ENCODE assay signal across 27 mouse cellular contexts in the genomic region with DNA sequence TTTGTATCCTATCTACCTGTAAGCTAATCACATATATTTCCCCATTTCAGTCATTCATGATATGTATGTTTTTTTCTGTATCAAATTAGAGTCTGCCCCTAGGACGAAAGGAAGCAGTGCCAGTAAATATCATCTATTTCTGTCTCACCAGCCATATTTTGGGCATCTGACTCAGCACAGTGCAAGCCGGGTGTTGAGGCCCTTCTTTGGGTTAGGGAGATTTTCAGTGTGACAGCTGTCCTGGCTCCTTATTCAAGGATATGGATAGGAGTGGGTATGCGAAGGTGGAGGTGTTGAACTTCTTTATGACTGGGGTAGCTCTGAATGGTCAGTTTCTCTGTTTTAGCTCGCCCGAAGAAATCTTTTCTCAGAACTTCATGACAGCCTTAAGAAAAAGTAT.
DNase-seq lines count a peak whose midpoint lies in the region; TF ChIP-seq lines count a peak whose summit lies in the region.
"Had no signal": no experiment of that assay in that cellular context is flagged by ENCODE, and none has a peak within 500 bp of the region (broad histone marks: within the 10 kb centered on the region; RNA-seq: fewer than 3 reads in every experiment).

No protein-coding gene starts in this region.

- intact Hi-C loops in left cerebral cortex, postnatal 10 days (cut with DNase I) = no loop called here

- H3K27me3 ChIP-seq in myocyte (ENCODE audit: control insufficient read depth, insufficient read depth, insufficient read length) = no peaks in the 10 kb centered on the region
- H3K27me3 ChIP-seq: embryonic facial prominence, embryonic 13.5 days; forebrain, embryonic 15.5 days; heart, embryonic 13.5 days; hindbrain, embryonic 13.5 days; Patski had no signal

- no peak for TF ChIP-seq POLR2A in myocyte (IDR thresholded peaks at IDR 0.05; ENCODE audit: insufficient read length, low read depth)

- H3K4me3 ChIP-seq in myocyte = no peak overlapping the region
- H3K4me3 ChIP-seq: embryonic facial prominence, embryonic 13.5 days; forebrain, embryonic 10.5 days; forebrain, embryonic 15.5 days; heart, embryonic 13.5 days; hindbrain, embryonic 13.5 days had no signal

- H3K36me3 ChIP-seq in myocyte (ENCODE audit: control insufficient read depth, insufficient read depth) = no peaks in the 10 kb centered on the region
- H3K36me3 ChIP-seq: embryonic facial prominence, embryonic 13.5 days; forebrain, embryonic 10.5 days; forebrain, embryonic 15.5 days; G1E; heart, embryonic 13.5 days; hindbrain, embryonic 13.5 days had no signal

- peak; percentile 16 to 35 for DNase-seq in frontal cortex, postnatal 36 days (ENCODE audit: low spot score in 2 of 2)
- no peak for DNase-seq in frontal cortex, postnatal 10 days (ENCODE audit: low spot score in 2 of 2)
- DNase-seq in left cerebral cortex, adult 18-20 months (ENCODE audit: low spot score in 2 of 2) = peak; percentile 24 to 25
- DNase-seq in left cerebral cortex, postnatal 10 days (ENCODE audit: extremely low spot score in 1 of 2, low spot score in 2 of 2) = no peak
- peak; percentile 7 for DNase-seq in NIH3T3 (ENCODE audit: low read depth)
- DNase-seq in spleen, postnatal 14 days (ENCODE audit: low spot score in 2 of 2) = no peak
- DNase-seq in cerebellum, postnatal 36 days = no peak
- DNase-seq: adrenal gland, postnatal 10 days; cerebellum, adult 11-12 months; cerebellum, adult 9-11 months; gastrocnemius, postnatal 14 days; heart, postnatal 36 days; kidney, adult 8-10 months; kidney, postnatal 4 days; liver; lung, adult 2 months; lung, postnatal 14 days; midbrain, embryonic 14.5 days; spleen, adult 18-20 months had no signal

- H3K79me2 ChIP-seq in myocyte (ENCODE audit: control insufficient read depth, insufficient read depth) = no peaks in the 10 kb centered on the region

- no peak overlapping the region for H3K4me2 ChIP-seq in myocyte (ENCODE audit: low read depth)
- H3K4me2 ChIP-seq: embryonic facial prominence, embryonic 13.5 days; forebrain, embryonic 15.5 days; heart, embryonic 13.5 days; hindbrain, embryonic 13.5 days had no signal

- no peak overlapping the region for H3ac ChIP-seq in myocyte (ENCODE audit: control insufficient read depth, insufficient read length)

TF ChIP-seq in myocyte, 11 proteins besides CTCF, POLR2A, EP300 and RAD21:
- TF ChIP-seq MAX (IDR thresholded peaks at IDR 0.05; ENCODE audit: low read depth) (no peak), MYOD1 (IDR thresholded peaks at IDR 0.05; ENCODE audit: control insufficient read depth in 1 of 3, insufficient read length in 2 of 3, low read depth in 2 of 3) (peak; percentile 5 to 68 (median 12)), CEBPB (IDR thresholded peaks at IDR 0.05; ENCODE audit: insufficient read depth, poor library complexity, severe bottlenecking) (no peak), MYOG (IDR thresholded peaks at IDR 0.05; ENCODE audit: control insufficient read depth in 1 of 3, insufficient read depth in 1 of 3, insufficient read length in 2 of 3, low read depth in 2 of 3) (peak in 2 of 3 experiments; percentile 25 to 68), USF1 (IDR thresholded peaks at IDR 0.05; ENCODE audit: low read depth) (no peak), POLR2AphosphoS2 (IDR thresholded peaks at IDR 0.05; ENCODE audit: insufficient read length, low read depth) (no peak), E2F4 (IDR thresholded peaks at IDR 0.05; ENCODE audit: insufficient read depth) (no peak), TCF3 (IDR thresholded peaks at IDR 0.05; ENCODE audit: insufficient read length, low read depth) (no peak), TCF12 (IDR thresholded peaks at IDR 0.05; ENCODE audit: insufficient read depth, poor library complexity, severe bottlenecking) (no peak), REST (IDR thresholded peaks at IDR 0.05; ENCODE audit: insufficient read depth, insufficient read length) (no peak), SRF (IDR thresholded peaks at IDR 0.05; ENCODE audit: control insufficient read depth, insufficient read length, low read depth) (no peak)

Comparison
In these comparisons a context has a peak if more than half of its experiments do, and no peak if none do; other contexts are left out.
1. DNase-seq: peak in frontal cortex, postnatal 36 days (2 of 2), left cerebral cortex, adult 18-20 months (2 of 2) and NIH3T3 (single experiment); none in frontal cortex, postnatal 10 days (0 of 2), left cerebral cortex, postnatal 10 days (0 of 2), spleen, postnatal 14 days (0 of 2) and cerebellum, postnatal 36 days (0 of 2).